Mouse (Mus musculus): Measurements from ENCODE around the gene Prph2. TPM values are rescaled to one million over a fixed set of nuclear protein-coding genes. Genes with fewer than 3 reads are reported as not detected.

The Prph2 gene
- total and polyA plus RNA-seq, 3 experiments, result 0.05 TPM; not detected in 2

- H3K27me3 ChIP-seq (ENCODE audit: insufficient read depth, low read length), result no peaks in the 10 kb centered on the region
- H3K4me3 ChIP-seq (ENCODE audit: low read depth, low read length), result no peak overlapping the region
- no peak for DNase-seq (ENCODE audit: low spot score)
- ATAC-seq (ENCODE audit: extremely low read depth, insufficient number of reproducible peaks, low FRiP score, poor library complexity, severe bottlenecking), result no peak
- peaks cover 20% of the 10 kb centered on the region for H3K4me1 ChIP-seq (ENCODE audit: insufficient read depth, low read depth, low read length)
- H3K9me3 ChIP-seq (replicated peaks), result no peaks in the 10 kb centered on the region
- no peak for TF ChIP-seq GATA2 (IDR thresholded peaks at IDR 0.05; ENCODE audit: borderline replicate concordance, low read depth, low read length)
- TF ChIP-seq TAL1 (conservative IDR thresholded peaks at IDR 0.05; ENCODE audit: low read depth, low read length), result no peak
- no peak for TF ChIP-seq GATA1 (IDR thresholded peaks at IDR 0.05; ENCODE audit: borderline replicate concordance, low read length)
- TF ChIP-seq POLR2AphosphoS5 (IDR thresholded peaks at IDR 0.05; ENCODE audit: insufficient replicate concordance, low read depth, low read length), result no peak
- TF ChIP-seq CTCF (IDR thresholded peaks at IDR 0.05; ENCODE audit: low read depth, low read length), result no peak
- H3K36me3 ChIP-seq (replicated peaks), result peaks cover 97% of the 10 kb centered on the region
Observed at GRCm38 (mm10) chr17:46962153-46962552, 51.9 kb downstream of the Prph2 start.

- peaks cover 97% of the 10 kb centered on the region for H3K36me3 ChIP-seq (replicated peaks)
- no peak for ATAC-seq (ENCODE audit: extremely low read depth, insufficient number of reproducible peaks, low FRiP score, poor library complexity, severe bottlenecking)
- TF ChIP-seq GATA2 (IDR thresholded peaks at IDR 0.05; ENCODE audit: borderline replicate concordance, low read depth, low read length) (no peak), CTCF (IDR thresholded peaks at IDR 0.05; ENCODE audit: low read depth, low read length) (no peak), TAL1 (conservative IDR thresholded peaks at IDR 0.05; ENCODE audit: low read depth, low read length) (no peak), GATA1 (IDR thresholded peaks at IDR 0.05; ENCODE audit: borderline replicate concordance, low read length) (no peak), POLR2AphosphoS5 (IDR thresholded peaks at IDR 0.05; ENCODE audit: insufficient replicate concordance, low read depth, low read length) (no peak)
Observed at GRCm38 (mm10) chr17:46963186-46963585, 52.9 kb downstream of the Prph2 start.

GRCm38 (mm10) chr17:46966892-46967291 lies 56.6 kb downstream of the Prph2 start:
- no peak for DNase-seq (ENCODE audit: low spot score)
- no peak for ATAC-seq (ENCODE audit: extremely low read depth, insufficient number of reproducible peaks, low FRiP score, poor library complexity, severe bottlenecking)

More at GRCm38 (mm10) chr17:46963186-46963585, 52.9 kb downstream of the Prph2 start:
- Histone ChIP-seq H3K9me3 (replicated peaks) (no peaks in the 10 kb centered on the region), H3K4me3 (ENCODE audit: low read depth, low read length) (no peak overlapping the region), H3K27me3 (ENCODE audit: insufficient read depth, low read length) (no peaks in the 10 kb centered on the region), H3K4me1 (ENCODE audit: insufficient read depth, low read depth, low read length) (peaks cover 20% of the 10 kb centered on the region)
- DNase-seq (ENCODE audit: low spot score), result no peak

GRCm38 (mm10) chr17:46972603-46973002 lies 62.3 kb downstream of the Prph2 start:
- H3K9me3 ChIP-seq (replicated peaks), result no peaks in the 10 kb centered on the region
- no peak overlapping the region for H3K4me3 ChIP-seq (ENCODE audit: low read depth, low read length)
- no peaks in the 10 kb centered on the region for H3K4me1 ChIP-seq (ENCODE audit: insufficient read depth, low read depth, low read length)
- ATAC-seq (ENCODE audit: extremely low read depth, insufficient number of reproducible peaks, low FRiP score, poor library complexity, severe bottlenecking), result no peak
- no peak for DNase-seq (ENCODE audit: low spot score)
- H3K27me3 ChIP-seq (ENCODE audit: insufficient read depth, low read length), result no peaks in the 10 kb centered on the region
- peaks cover 97% of the 10 kb centered on the region for H3K36me3 ChIP-seq (replicated peaks)
- TF ChIP-seq TAL1 (conservative IDR thresholded peaks at IDR 0.05; ENCODE audit: low read depth, low read length) (no peak), POLR2AphosphoS5 (IDR thresholded peaks at IDR 0.05; ENCODE audit: insufficient replicate concordance, low read depth, low read length) (no peak), GATA2 (IDR thresholded peaks at IDR 0.05; ENCODE audit: borderline replicate concordance, low read depth, low read length) (no peak), GATA1 (IDR thresholded peaks at IDR 0.05; ENCODE audit: borderline replicate concordance, low read length) (no peak)

More at GRCm38 (mm10) chr17:46966892-46967291, 56.6 kb downstream of the Prph2 start:
- Histone ChIP-seq H3K9me3 (replicated peaks) (no peaks in the 10 kb centered on the region), H3K4me3 (ENCODE audit: low read depth, low read length) (no peak overlapping the region), H3K36me3 (replicated peaks) (peaks cover 99% of the 10 kb centered on the region), H3K4me1 (ENCODE audit: insufficient read depth, low read depth, low read length) (peaks cover 17% of the 10 kb centered on the region), H3K27me3 (ENCODE audit: insufficient read depth, low read length) (no peaks in the 10 kb centered on the region)
- no peak for TF ChIP-seq GATA1 (IDR thresholded peaks at IDR 0.05; ENCODE audit: borderline replicate concordance, low read length)
- TF ChIP-seq GATA2 (IDR thresholded peaks at IDR 0.05; ENCODE audit: borderline replicate concordance, low read depth, low read length), result no peak
- no peak for TF ChIP-seq POLR2AphosphoS5 (IDR thresholded peaks at IDR 0.05; ENCODE audit: insufficient replicate concordance, low read depth, low read length)
- no peak for TF ChIP-seq CTCF (IDR thresholded peaks at IDR 0.05; ENCODE audit: low read depth, low read length)
- no peak for TF ChIP-seq TAL1 (conservative IDR thresholded peaks at IDR 0.05; ENCODE audit: low read depth, low read length)

Other genes with a start within 250 kb of the Prph2 start
- gene Rrp36, start 236.1 kb upstream of the Prph2 start, total RNA-seq (2014; fragmentation: Nextera tagmentation), result 12.2 and 13.2 TPM in 2 replicates
- gene Rrp36, start 236.1 kb upstream of the Prph2 start, total RNA-seq (2017), result 48.0 and 67.2 TPM in 2 replicates
- 39.0 and 45.0 TPM in 2 replicates for gene Rrp36, start 236.1 kb upstream of the Prph2 start, polyA plus RNA-seq (2012)
- gene Mea1, start 231.7 kb upstream of the Prph2 start, total RNA-seq (2014; fragmentation: Nextera tagmentation), result 37.1 and 42.4 TPM in 2 replicates
- gene Mea1, start 231.7 kb upstream of the Prph2 start, total RNA-seq (2017), result 79.5 and 83.8 TPM in 2 replicates
- 84.7 and 105 TPM in 2 replicates for gene Mea1, start 231.7 kb upstream of the Prph2 start, polyA plus RNA-seq (2012)
- gene Klhdc3, start 229.5 kb upstream of the Prph2 start, total RNA-seq (2014; fragmentation: Nextera tagmentation), result 70.1 and 79.1 TPM in 2 replicates
- gene Klhdc3, start 229.5 kb upstream of the Prph2 start, total RNA-seq (2017), result 21.0 and 26.0 TPM in 2 replicates
- gene Klhdc3, start 229.5 kb upstream of the Prph2 start, polyA plus RNA-seq (2012), result 221 and 297 TPM in 2 replicates
- gene Ppp2r5d, start 205.3 kb upstream of the Prph2 start, total RNA-seq (2014; fragmentation: Nextera tagmentation), result 55.2 and 56.6 TPM in 2 replicates
- 33.9 and 40.1 TPM in 2 replicates for gene Ppp2r5d, start 205.3 kb upstream of the Prph2 start, total RNA-seq (2017)
- 78.5 and 83.4 TPM in 2 replicates for gene Ppp2r5d, start 205.3 kb upstream of the Prph2 start, polyA plus RNA-seq (2012)
- 19.8 and 22.1 TPM in 2 replicates for gene Pex6, start 199.0 kb upstream of the Prph2 start, total RNA-seq (2014; fragmentation: Nextera tagmentation)
- gene Pex6, start 199.0 kb upstream of the Prph2 start, total RNA-seq (2017), result 14.3 and 17.3 TPM in 2 replicates
- 52.6 and 56.0 TPM in 2 replicates for gene Pex6, start 199.0 kb upstream of the Prph2 start, polyA plus RNA-seq (2012)
- gene Gnmt, start 181.3 kb upstream of the Prph2 start, total RNA-seq (2014; fragmentation: Nextera tagmentation), result not detected in 2 replicates
- gene Gnmt, start 181.3 kb upstream of the Prph2 start, total RNA-seq (2017), result 0.52 TPM in 1 of 2 replicates, not detected in the other
- gene Gnmt, start 181.3 kb upstream of the Prph2 start, polyA plus RNA-seq (2012), result 0.17 TPM in 1 of 2 replicates, not detected in the other
- 12.8 and 14.4 TPM in 2 replicates for gene Cnpy3, start 158.2 kb upstream of the Prph2 start, total RNA-seq (2014; fragmentation: Nextera tagmentation)
- gene Cnpy3, start 158.2 kb upstream of the Prph2 start, total RNA-seq (2017), result 36.3 and 41.1 TPM in 2 replicates
- 96.9 and 114 TPM in 2 replicates for gene Cnpy3, start 158.2 kb upstream of the Prph2 start, polyA plus RNA-seq (2012)
- gene Ptcra, start 146.7 kb upstream of the Prph2 start, total RNA-seq (2014; fragmentation: Nextera tagmentation), result not detected in 2 replicates
- 0.12 and 0.27 TPM in 2 replicates for gene Ptcra, start 146.7 kb upstream of the Prph2 start, total RNA-seq (2017)
- 0.04 and 0.07 TPM in 2 replicates for gene Ptcra, start 146.7 kb upstream of the Prph2 start, polyA plus RNA-seq (2012)
- gene 2310039H08Rik, start 137.8 kb upstream of the Prph2 start, total RNA-seq (2014; fragmentation: Nextera tagmentation), result 26.8 and 33.4 TPM in 2 replicates
- gene 2310039H08Rik, start 137.8 kb upstream of the Prph2 start, total RNA-seq (2017), result 17.4 and 24.3 TPM in 2 replicates
- 129 and 189 TPM in 2 replicates for gene 2310039H08Rik, start 137.8 kb upstream of the Prph2 start, polyA plus RNA-seq (2012)
- 154 and 166 TPM in 2 replicates for gene Rpl7l1, start 127.8 kb upstream of the Prph2 start, total RNA-seq (2014; fragmentation: Nextera tagmentation)
- 159 and 181 TPM in 2 replicates for gene Rpl7l1, start 127.8 kb upstream of the Prph2 start, total RNA-seq (2017)
- 7.0 and 11.3 TPM in 2 replicates for gene Rpl7l1, start 127.8 kb upstream of the Prph2 start, polyA plus RNA-seq (2012)
- 34.4 and 41.2 TPM in 2 replicates for gene Bicral, start 52.0 kb upstream of the Prph2 start, total RNA-seq (2014; fragmentation: Nextera tagmentation)
- gene Bicral, start 52.0 kb upstream of the Prph2 start, total RNA-seq (2017), result 9.2 and 13.4 TPM in 2 replicates
- gene Bicral, start 52.0 kb upstream of the Prph2 start, polyA plus RNA-seq (2012), result 10.7 and 12.9 TPM in 2 replicates
- gene Tbcc, start 19.8 kb upstream of the Prph2 start, total RNA-seq (2014; fragmentation: Nextera tagmentation), result 7.5 and 10.1 TPM in 2 replicates
- gene Tbcc, start 19.8 kb upstream of the Prph2 start, total RNA-seq (2017), result 18.6 and 21.3 TPM in 2 replicates
- 20.0 and 27.5 TPM in 2 replicates for gene Tbcc, start 19.8 kb upstream of the Prph2 start, polyA plus RNA-seq (2012)
- 116 and 131 TPM in 2 replicates for gene Ubr2, start 100.1 kb downstream of the Prph2 start, total RNA-seq (2014; fragmentation: Nextera tagmentation)
- gene Ubr2, start 100.1 kb downstream of the Prph2 start, total RNA-seq (2017), result 43.0 and 51.4 TPM in 2 replicates
- 12.3 and 14.6 TPM in 2 replicates for gene Ubr2, start 100.1 kb downstream of the Prph2 start, polyA plus RNA-seq (2012)